9 mouse cellular contexts compared by ENCODE assay signal in the genomic region with DNA sequence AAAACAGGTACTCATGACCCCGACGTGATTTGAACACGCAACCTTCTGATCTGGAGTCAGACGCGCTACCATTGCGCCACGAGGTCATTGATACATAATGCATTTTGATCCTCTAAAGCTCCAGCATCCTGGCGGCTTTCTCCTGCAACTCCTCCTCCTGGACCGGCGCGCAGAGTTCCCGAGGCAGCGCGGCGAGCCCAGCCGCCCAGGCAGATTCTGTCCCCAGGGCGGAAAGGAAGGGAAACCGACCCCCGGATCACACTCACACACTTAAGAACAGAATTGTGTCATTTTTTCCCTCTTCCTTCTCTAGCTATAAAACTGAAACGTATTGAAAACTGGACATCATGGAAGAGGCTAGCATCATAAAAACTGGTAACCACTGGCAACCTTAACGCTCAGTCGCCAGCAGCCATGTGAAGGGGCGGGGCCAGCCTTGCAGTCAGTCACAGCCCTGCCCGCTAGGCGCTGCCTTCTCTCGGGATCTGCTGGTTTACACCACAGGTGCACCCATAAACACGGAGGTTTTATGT. TPM values are rescaled to one million over a fixed set of nuclear protein-coding genes. Genes with fewer than 3 reads are reported as not detected.
A peak's percentile ranks its signal among the peaks of the same experiment; 100 is the strongest.
DNase-seq lines count a peak whose midpoint lies in the region; ATAC-seq and TF ChIP-seq lines count a peak whose summit lies in the region.
"Had no signal": no experiment of that assay in that cellular context is flagged by ENCODE, and none has a peak within 500 bp of the region (broad histone marks: within the 10 kb centered on the region; RNA-seq: fewer than 3 reads in every experiment).

No protein-coding gene starts in this region.

- TF ChIP-seq POLR2A in cortical plate, adult 2 months (IDR thresholded peaks at IDR 0.05; ENCODE audit: extremely low read depth, insufficient read depth, low read length) = no peak

- peak; percentile 61 for DNase-seq in gastrocnemius, postnatal 14 days
- DNase-seq in left cerebral cortex, adult 8-10 months (ENCODE audit: low spot score in 2 of 2) = peak; percentile 70 to 80
- DNase-seq in lung, postnatal 4 days = peak; percentile 64 to 72
- peak; percentile 79 to 81 for DNase-seq in right cerebral cortex, postnatal 10 days (ENCODE audit: low spot score in 2 of 2)
- DNase-seq in c-Kit-positive CD71-positive TER-119-positive erythroid progenitor cells, embryonic 14.5 days (ENCODE audit: low spot score) = no peak

- intact Hi-C loops in gastrocnemius, postnatal 14 days (cut with DNase I; ENCODE audit: low total_unique reads) = no loop called here

- H3K27ac ChIP-seq in cortical plate, adult 2 months (ENCODE audit: insufficient read depth, low read length) = no peak overlapping the region

- H3K4me1 ChIP-seq in cortical plate, adult 2 months (ENCODE audit: control insufficient read depth, insufficient read depth, low read length) = no peaks in the 10 kb centered on the region; the same call in 1 of the 2 replicates

- peak; percentile 67 for ATAC-seq in activated CD4-positive, CD25-positive, alpha-beta regulatory T cell, adult 4 months
- peak; percentile 47 for ATAC-seq in inflammation-experienced regulatory T-cells, adult 6 months

- peak; percentile 22; the same call in 1 of the 2 replicates for TF ChIP-seq CTCF in cortical plate, adult 2 months (IDR thresholded peaks at IDR 0.05; ENCODE audit: extremely low read depth, insufficient read depth, low read length)

- H3K4me3 ChIP-seq in cortical plate, adult 2 months (ENCODE audit: insufficient read depth, low read length) = peak overlapping the region; percentile 46

RNA-seq across cellular contexts. Expression of a gene that starts 6.8 kb away (rescaled TPM):
- polyA plus RNA-seq in activated CD4-positive, CD25-positive, alpha-beta regulatory T cell, adult 4 months (2017; shearing (Covaris generic)) = not detected
- not detected in 2 replicates for polyA plus RNA-seq in cortical plate, adult 2 months (2012; rRNA removed)
- not detected for total RNA-seq in gastrocnemius, postnatal 14 days (2021)
- not detected for polyA plus RNA-seq in inflammation-experienced regulatory T-cells, adult 6 months (2017; shearing (Covaris generic))
- not detected for total RNA-seq in left cerebral cortex, adult 8-10 months (2022)
- total RNA-seq: gastrocnemius, postnatal 4 days had no signal

RNA-seq across cellular contexts. Expression of a gene that starts 14.4 kb away (rescaled TPM):
- 10 to 100 TPM; 17.0 to 20.4 TPM for polyA plus RNA-seq in activated CD4-positive, CD25-positive, alpha-beta regulatory T cell, adult 4 months (2017; shearing (Covaris generic))
- 13.2 and 13.6 TPM in 2 replicates for polyA plus RNA-seq in cortical plate, adult 2 months (2012; rRNA removed)
- total RNA-seq in gastrocnemius, postnatal 14 days (2021) = 1 to 10 TPM; 1.7 TPM
- 10 to 100 TPM; 17.7 to 24.7 (median 18.9) TPM for polyA plus RNA-seq in inflammation-experienced regulatory T-cells, adult 6 months (2017; shearing (Covaris generic))
- total RNA-seq in left cerebral cortex, adult 8-10 months (2022) = 10 to 100 TPM; 17.2 to 19.2 (median 17.9) TPM

RNA-seq across cellular contexts. Expression of a gene that starts 43.2 kb away (rescaled TPM):
- 1 to 10 TPM; 1.5 to 2.7 TPM for polyA plus RNA-seq in activated CD4-positive, CD25-positive, alpha-beta regulatory T cell, adult 4 months (2017; shearing (Covaris generic))
- polyA plus RNA-seq in cortical plate, adult 2 months (2012; rRNA removed) = 19.6 and 22.4 TPM in 2 replicates
- 1 to 10 TPM in 1 of 2 experiments, under 1 TPM in 1; 0.95 to 1.8 TPM for total RNA-seq in gastrocnemius, postnatal 14 days (2021)
- 1 to 10 TPM in 2 of 3 experiments, under 1 TPM in 1; 0.48 to 7.7 (median 6.0) TPM for polyA plus RNA-seq in inflammation-experienced regulatory T-cells, adult 6 months (2017; shearing (Covaris generic))
- 10 to 100 TPM; 18.2 to 27.5 (median 25.2) TPM for total RNA-seq in left cerebral cortex, adult 8-10 months (2022)
